Mouse (Mus musculus) 3T3-L1 (cell line): ENCODE data around the gene Inhbc.

Experiments
- DNase-seq: peaks from one replicate; pipeline ENCODE4 v3.0.0-alpha.2; 2015; ENCODE audit warnings: low read depth, low spot score

Inhbc gene

GRCm38 (mm10) chr10:127351719-127352118, 18.5 kb downstream of the Inhbc start:
- DNase-seq = no peak

DNA sequence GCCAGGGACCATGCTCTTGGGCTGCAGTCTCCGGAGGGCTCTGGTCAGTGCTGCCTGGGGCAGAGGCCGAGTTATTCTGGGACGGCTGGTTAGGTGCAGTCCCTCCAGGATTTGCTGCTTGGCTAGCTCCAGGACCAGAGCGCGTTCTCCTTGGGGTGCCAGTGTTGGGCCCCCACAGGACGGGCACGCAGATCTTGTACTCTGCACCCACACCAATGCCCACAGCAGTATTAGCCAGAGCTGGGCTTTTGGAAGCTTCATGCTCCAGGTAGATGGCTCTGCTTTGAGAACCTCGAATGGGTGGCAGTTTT, 19.0 kb downstream of the Inhbc start:
- no peak for DNase-seq

DNA sequence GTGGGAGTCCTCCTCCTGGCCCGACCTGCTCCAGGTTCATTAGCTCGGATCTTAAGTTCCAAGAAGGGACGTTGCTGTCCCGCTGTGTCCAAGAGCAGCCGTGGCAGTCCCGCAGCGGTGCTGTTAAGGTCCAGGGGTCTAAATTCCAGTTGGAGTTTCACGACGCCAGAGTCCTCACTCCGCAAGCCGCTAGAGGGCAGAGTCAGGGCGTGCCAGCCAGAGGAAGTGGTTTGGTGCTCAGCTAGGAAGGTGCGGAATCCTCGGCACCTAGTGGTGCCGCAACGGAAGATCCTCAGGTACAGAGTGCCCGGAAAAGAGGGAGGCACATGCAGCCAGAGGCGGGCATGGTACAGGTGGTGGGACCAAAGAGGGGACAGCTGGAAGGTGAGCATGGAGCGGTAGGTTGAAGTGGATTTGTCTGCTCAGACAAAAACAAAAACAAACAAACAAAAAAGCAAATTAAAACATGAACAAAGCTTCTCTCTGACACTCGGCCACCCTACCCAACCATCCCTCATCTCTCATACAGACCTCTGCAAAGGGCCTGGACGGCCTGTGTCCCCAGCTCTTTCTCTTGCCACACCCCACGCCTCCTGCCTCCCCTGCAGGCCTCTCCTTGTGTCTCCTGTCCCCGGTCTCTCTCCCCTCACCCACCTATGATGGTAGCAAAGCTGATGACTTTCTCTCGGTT, 19.5 kb downstream of the Inhbc start:
- peak; percentile 65 for DNase-seq

- no peak for DNase-seq
Observed at GRCm38 (mm10) chr10:127349810-127350209, 20.4 kb downstream of the Inhbc start.

DNA sequence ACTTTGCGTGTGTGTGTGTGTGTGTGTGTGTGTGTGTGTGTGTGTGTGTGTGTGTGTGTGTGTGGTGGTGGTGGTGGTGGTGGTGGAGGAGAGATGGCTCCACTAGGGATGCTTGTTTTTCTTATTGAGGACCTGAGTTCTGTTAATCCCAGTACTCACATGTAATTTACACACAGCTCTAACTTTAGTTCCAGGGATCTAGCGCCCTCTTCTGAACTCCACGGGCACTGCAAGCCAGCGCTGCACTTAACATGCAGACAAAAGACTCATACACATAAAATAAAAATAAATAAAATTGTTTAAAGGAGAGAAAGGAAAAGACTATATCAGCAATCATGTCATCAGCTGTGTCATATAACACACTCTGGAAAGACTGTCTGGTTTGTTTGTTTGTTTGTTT, 21.3 kb downstream of the Inhbc start:
- no peak for DNase-seq

DNA sequence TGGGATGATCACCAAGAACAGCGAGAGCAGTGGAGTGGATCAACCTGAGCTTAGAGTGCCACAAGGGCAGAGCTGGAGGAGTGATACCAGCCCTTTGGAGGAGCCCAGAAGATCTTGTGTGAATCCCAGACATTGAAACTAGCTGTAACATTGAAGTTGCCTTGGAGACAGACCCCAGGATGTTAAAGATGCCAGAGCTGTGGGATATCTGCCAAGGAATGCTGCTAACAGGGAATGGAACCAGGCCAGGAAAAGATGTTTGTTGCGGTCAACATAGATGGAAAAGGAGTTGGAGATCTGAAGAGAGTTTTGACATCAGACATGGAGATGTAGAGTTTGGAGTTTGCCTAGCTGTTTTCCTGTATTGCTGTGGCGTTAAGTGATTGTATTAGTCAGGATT, 24.1 kb downstream of the Inhbc start:
- DNase-seq = no peak

DNA sequence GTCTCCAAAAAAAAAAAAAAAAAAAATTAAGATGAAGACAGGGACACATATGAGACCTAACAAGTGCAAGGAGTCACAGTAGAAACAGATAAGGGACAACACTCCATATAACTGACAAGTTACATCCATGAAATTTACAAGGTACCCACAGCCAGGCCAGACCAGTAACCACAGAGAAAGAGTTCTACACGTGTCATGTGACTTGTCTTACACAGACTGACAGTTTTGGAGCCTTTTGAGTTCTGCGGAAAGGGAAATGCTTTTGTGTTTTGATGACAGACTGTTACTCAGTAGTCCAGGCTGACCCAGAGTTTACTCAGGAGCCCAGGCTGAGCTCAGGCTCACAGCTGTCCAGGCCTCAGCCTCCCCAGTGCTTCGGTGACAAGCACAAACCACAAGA, 27.2 kb downstream of the Inhbc start:
- DNase-seq = no peak

GRCm38 (mm10) chr10:127341891-127342639, 28.2 kb downstream of the Inhbc start, which contains the start of gene Gli1:
Gene Gli1 (minus strand): TSS chr10:127341974.
- peak; percentile 95 for DNase-seq

- DNase-seq = no peak
Observed at GRCm38 (mm10) chr10:127341360-127341690, 28.9 kb downstream of the Inhbc start.

GRCm38 (mm10) chr10:127340577-127341359, 29.5 kb downstream of the Inhbc start:
- DNase-seq = peak; percentile 9

DNA sequence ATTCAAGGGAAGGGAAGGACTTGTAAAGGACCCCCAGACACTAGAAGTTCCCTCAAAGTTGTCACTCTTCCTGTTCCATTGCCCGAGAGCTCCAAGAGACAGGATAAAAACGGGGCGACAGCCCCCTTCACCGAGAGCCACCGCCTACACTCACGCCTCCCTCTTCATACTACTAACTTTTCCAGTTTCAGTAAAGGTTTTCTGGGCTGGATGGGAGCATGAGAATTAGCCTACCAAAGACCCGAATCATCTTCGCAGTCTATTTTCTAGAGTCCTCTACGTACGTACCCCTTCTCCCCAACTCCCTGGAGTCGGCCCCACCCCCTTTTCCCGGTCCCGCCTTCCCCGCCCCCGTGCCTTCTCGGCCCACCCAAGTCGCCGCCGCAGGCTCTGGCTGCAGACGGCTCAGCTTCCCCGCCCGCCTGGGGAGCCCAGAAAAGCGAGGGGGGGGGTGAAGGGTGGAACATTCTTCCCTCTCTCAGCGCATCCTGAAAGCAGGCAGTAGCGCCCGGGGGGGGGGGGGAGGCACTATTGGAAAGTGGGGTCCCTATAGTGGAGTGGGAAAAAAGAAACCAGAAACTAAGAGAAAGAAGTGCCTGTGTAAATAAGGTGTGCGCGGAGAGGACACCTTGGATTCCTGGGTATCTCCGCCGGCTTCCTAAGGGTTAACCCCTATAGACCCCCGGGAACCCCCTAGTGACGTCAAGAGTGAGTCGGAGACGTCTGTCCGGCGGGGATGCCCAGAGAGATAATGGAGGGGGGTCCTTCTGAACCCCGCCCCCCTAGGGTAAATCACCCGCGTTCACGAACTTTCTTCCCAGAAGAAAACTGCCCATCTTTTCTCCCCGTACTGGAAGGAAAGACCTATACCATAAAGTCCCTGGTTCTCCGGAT, 30.3 kb downstream of the Inhbc start:
- DNase-seq = peak; percentile 72

- DNase-seq = peak; percentile 97
Observed at GRCm38 (mm10) chr10:127338930-127339682, 31.1 kb downstream of the Inhbc start.

DNA sequence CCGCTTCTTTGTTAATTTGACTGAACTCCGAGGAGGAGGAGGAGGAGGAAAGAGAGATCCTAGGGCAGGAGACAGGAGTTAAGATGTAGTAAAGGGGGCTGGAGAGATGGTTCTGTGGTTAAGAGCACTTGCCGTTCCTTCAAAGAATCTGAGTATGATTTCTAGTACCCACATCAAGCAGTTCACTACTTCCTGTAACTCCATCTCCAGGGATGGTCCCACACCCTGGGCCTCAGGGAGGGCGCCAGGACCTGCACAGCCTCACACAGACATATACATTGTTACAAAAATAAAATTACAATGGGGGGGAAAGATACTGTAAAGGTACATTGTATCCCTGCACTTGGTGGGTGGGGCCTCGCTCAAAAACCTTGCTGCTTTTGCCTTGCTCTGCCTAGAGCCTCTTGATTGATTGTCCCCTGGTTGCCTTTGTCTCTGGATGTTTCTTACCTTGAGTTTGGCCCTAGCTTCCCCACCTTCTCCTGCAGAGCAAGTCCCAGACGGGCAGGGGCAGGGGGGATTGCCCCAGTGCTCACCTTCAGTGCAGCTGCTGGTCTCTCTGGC, 32.6 kb downstream of the Inhbc start:
- no peak for DNase-seq

GRCm38 (mm10) chr10:127336952-127337351, 33.3 kb downstream of the Inhbc start:
- DNase-seq = peak; percentile 41

DNA sequence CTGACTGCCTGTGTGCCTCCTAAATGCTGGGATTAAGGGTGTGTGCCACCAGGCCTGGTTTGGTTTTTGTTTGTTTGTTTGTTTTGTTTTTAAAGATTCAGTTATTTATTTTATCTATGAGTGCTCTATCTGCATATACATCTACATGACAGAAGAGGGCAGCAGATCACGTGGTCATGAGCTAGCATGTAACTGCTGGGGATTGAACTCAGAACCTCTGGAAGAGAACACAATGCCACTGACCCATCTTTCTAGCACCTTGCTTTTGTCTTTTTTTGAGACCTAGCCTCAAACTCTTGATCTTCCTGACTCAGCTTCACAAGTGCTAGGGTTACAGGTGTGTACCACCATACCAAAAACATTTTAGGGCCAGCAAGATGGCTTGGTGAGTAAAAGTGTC, 35.0 kb downstream of the Inhbc start:
- DNase-seq = no peak

GRCm38 (mm10) chr10:127333152-127333551, 37.1 kb downstream of the Inhbc start:
- peak; percentile 35 for DNase-seq

- no peak for DNase-seq
Observed at GRCm38 (mm10) chr10:127332211-127332874, 37.9 kb downstream of the Inhbc start.

DNA sequence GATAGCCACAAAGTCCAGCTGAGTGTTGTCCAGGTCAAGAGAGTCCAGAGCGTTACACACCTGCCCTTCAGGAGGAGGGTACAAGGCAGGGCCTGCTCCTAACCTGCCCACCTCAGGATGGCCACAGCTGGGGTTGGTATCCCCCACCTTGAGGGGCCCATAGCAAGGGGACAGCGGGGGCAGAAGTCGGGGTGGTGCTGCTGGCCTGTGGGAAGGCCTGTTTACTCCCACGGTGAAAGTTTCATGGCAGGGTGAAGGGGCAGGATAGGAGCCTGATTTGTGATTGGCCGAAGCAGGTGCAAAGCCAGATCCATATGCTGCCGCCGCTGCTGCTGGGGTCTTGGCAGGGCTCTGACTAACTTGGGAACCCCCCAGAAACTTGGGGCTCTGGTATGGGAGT, 40.0 kb downstream of the Inhbc start:
- no peak for DNase-seq

DNA sequence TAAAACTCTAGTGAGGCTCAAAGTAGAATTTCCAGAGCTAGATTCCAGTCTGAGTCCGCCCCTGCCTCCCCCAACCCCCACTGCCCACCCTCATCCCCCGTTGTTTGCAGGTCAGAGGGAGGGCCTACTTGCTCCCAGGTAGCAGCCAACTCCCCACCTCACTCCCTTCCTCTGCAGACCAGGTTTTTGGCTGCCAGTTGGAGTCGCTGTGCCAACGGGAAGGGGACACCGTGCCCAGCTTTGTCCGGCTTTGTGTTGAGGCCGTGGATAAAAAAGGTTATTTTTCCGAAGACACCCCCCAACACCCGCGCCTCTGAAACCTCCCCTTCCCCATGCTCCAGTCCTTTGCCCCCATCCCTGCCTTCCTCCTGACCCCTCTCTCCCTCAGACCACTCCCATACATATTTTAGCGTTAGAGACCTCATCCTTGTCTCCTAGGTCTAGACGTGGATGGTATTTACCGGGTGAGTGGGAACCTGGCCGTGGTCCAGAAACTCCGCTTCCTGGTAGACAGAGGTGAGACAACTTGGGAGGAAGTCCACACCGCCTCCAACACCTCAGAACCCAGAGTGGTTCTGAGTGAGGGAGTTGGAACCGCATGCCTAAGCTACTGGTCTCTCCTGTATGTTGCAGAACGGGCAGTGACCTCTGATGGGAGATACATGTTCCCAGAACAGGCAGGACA, 42.6 kb downstream of the Inhbc start:
- no peak for DNase-seq
